Mouse (Mus musculus): ENCODE data around the gene Gm5426.

DNA sequence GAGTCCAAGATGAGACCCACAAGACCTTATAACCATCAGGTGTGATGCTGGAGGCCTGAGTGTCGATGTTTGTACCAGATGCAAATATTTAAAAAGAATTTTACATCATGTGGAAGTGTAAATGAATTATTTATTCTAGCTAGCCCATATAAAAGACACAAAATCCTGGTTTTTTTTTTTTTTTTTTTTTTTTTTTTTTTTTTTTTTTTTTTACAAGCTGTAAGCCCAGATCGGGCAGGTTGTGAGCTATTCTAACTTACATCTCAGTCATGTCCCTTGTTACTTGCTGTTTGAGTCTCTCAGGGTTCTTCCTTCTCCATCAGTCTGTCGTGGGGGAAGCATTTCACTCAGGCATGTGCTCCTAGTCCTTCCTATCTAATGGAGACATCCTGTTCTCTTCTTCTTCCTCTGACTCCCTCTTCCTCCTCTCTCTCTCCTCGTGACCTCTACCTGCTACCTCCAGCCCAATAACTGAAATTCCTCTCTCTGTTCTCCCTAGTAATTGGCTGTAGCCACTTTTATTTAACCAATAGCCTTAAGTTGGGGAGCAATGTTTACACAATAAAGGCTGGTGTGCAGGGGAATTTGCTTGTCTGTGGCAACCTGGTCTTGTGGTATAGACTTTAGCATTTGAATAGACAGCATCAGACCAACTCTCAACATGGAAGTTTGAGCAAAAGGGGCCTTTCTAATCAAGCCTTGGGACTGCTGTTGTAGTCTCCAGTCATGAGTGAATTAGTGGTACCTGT is 29.3 kb upstream of the Gm5426 start:
- TF ChIP-seq CTCF (IDR thresholded peaks at IDR 0.05; ENCODE audit: control insufficient read depth, insufficient read depth, insufficient read length) = no peak
- no peak for TF ChIP-seq MAX (IDR thresholded peaks at IDR 0.05)

All from C2C12 (cell line).